Mouse (Mus musculus) MEL-GATA-1-ER (cell line): Measurements from ENCODE around the gene Nudt4.

ENCODE experiments used
- DNase-seq: peaks from one replicate; pipeline ENCODE4 v3.0.0-alpha.2; 2012; ENCODE audit warnings: low read depth; ENCODE audit errors: extremely low read depth

The Nudt4 gene

DNA sequence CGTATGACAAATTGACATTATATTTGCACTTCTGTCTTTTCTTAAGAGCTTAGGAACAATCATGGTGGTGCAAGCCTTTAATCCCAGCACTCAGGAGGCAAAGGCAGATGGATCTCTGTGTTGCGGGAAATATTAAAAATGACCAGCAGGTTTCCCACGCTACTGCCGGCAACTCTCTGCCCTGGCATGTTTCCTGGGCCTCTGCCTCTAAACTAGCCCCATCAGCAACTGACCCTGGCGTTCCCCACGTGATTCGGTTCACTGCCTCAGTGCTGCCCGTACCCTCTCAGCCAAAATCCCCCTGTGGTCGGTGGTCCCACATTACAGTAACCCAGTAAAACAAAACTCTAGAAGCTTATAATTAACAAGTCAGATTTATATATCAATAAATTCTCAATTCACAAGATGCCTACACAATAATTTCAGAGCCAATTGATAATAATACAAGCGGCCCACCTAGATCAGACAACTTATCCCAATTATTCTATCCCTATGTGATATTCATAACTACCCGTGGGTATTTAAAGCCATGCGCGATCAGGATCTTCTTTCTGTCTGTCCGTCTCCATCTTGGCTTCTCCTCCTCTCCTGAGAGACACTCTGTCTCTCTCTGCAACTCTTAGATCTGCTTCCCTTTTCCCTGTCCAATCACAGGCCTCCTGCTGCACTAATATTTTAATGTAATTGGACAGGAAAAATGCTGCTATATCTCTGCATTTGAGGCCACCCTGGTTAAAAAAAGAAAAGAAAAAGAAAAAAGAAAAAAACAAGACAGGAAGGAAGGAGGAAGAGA lies 60.3 kb downstream of the Nudt4 start:
- DNase-seq: no peak

DNA sequence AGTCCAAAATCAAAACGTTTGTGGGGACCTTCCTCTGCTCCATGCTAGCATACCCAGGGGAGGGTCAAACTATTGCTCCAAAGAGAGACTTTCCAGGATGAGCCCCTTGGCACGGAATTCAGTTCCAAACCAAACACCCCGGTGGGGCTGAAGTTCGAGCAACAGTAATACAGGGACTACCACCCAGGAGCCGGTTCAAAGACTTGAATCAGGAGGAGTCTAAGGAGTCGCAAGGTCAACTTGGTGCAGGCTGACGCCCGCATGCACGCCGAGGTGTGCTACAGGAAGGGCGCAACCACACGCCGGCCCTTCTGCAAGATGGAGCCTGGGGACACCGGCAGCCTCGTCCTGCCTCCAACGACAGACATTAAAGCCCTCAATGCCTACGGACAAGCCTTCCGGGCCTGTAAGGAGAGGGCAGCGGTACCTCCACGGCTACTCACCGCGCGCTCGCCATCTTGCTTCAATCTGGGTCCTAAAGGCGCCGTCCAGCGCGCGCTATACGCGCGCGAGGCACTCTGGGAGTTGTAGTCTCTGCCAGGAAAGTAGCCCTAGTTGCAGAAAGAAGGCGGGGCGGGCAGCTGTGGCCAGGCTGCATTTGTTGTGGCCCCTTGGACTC lies 62.4 kb downstream of the Nudt4 start, which contains the start of gene Mrpl42:
TSS of gene Mrpl42 (minus strand) at position 478 of the 619 bp plus-strand sequence.
- no peak for DNase-seq

DNA sequence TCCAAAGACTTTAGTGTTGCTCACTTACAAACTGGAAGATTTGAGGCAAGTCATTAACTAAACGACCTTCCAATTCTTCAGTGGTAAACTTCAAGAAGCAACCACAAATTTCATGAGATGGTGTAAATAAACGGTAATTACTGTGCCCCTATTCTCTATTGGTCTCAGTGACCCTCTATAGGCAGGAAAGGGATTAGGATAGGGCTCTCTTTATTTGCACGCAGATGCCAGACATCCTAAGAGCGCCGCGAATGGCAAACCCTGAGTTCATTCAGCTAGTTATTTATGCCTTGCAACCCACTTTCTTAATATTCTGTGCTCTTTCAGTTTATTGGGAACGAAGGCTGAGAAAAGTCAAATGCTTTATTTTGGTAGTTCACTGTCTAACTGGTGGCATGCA lies 62.9 kb downstream of the Nudt4 start:
- DNase-seq: no peak
